Mouse (Mus musculus) limb, embryonic 12.5 days (tissue): ENCODE data around the gene Ddah1. TPM values are rescaled to one million over a fixed set of nuclear protein-coding genes. Genes with fewer than 3 reads are reported as not detected.
A peak's percentile ranks its signal among the peaks of the same experiment; 100 is the strongest.
"Not testable (repeated sequence)": the region's sequence is repeated elsewhere in the genome, so short reads cannot be mapped to it uniquely, and the experiment has no call there.

Experiments used
- ATAC-seq: fragments of 200-750 bp; cut with Nextera tagmentation; 2 replicates; pipeline ENCODE4 v1.8.0; 2017; ENCODE audit warnings: low read depth, moderate TSS enrichment; ENCODE audit not compliant: insufficient number of reproducible peaks, insufficient read depth, low FRiP score, low TSS enrichment
- H3K27ac ChIP-seq: fragments of 300-500 bp; sonication (generic); 2 replicates; pipeline ENCODE4 v1.5.1; 2016; ENCODE audit warnings: mild to moderate bottlenecking, moderate library complexity
- H3K27me3 ChIP-seq: fragments of 300-500 bp; sonication (generic); 2 replicates; pipeline ENCODE4 v1.6.1; 2016; ENCODE audit warnings: mild to moderate bottlenecking, moderate library complexity
- H3K36me3 ChIP-seq: fragments of 300-500 bp; sonication (generic); 2 replicates; pipeline ENCODE4 v1.6.1; 2016; ENCODE audit warnings: mild to moderate bottlenecking, moderate library complexity
- H3K4me1 ChIP-seq: fragments of 300-500 bp; sonication (generic); replicated peaks from 2 replicates; pipeline ENCODE4 v1.6.1; 2016
- H3K4me2 ChIP-seq: fragments of 300-500 bp; sonication (generic); 2 replicates; pipeline ENCODE4 v1.6.1; 2016; ENCODE audit warnings: mild to moderate bottlenecking, moderate library complexity
- H3K4me3 ChIP-seq: fragments of 300-500 bp; sonication (generic); replicated peaks from 2 replicates; pipeline ENCODE4 v1.5.1; 2016; ENCODE audit warnings: mild to moderate bottlenecking
- H3K9ac ChIP-seq: fragments of 300-500 bp; sonication (generic); replicated peaks from 2 replicates; pipeline ENCODE4 v1.6.1; 2016; ENCODE audit warnings: mild to moderate bottlenecking, moderate library complexity
- H3K9me3 ChIP-seq: fragments of 300-500 bp; sonication (generic); 2 replicates; pipeline ENCODE4 v1.6.1; 2016; ENCODE audit warnings: mild to moderate bottlenecking, moderate library complexity
- WGBS: fragments of 180-500 bp; shearing (Covaris S2); methylation state at CpG from one replicate; pipeline ENCODE4 v1.1.7; 2016; 5-methylcytosine and 5-hydroxymethylcytosine counted together
- polyA plus RNA-seq: library from polyadenylated mRNA; unstranded; fragments of >200 nt; fragmentation: Nextera tagmentation; extraction: Ambion mirVana; gene quantifications from 2 replicates; pipeline ENCODE4 v1.2.1, GENCODE M21; 2016

Ddah1 gene
- polyA plus RNA-seq, 1 experiment from 2014 or later = 21.7 TPM

DNA sequence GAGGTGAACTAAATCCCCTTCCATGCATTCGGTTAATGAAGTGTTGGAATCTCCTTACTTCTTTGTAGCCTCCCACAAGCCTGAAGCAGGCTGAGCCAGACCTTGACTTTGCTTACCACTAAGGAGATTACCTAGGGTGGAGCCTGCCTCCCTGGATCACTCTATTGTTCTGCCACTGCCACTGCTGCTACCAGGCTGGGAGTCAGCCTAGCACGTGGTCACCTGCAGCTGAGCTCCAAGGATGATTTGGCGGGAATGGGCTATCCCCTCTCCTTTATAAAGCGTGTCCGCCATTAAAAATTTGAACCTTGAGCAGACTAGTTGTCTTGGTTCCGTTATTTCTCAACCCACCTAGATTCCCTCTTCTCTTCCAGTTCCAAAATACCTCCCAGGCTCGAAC is 155.5 kb downstream of the Ddah1 start:
- not testable (repeated sequence) for H3K4me1 ChIP-seq, H3K4me2 ChIP-seq, H3K36me3 ChIP-seq, H3K4me3 ChIP-seq, ATAC-seq, H3K9ac ChIP-seq, H3K27me3 ChIP-seq, H3K27ac ChIP-seq
- 78% methylated on average over 7 of the region's 7 CpGs for WGBS
- H3K9me3 ChIP-seq = peaks cover 12% of the 10 kb centered on the region; the same call in 1 of the 2 replicates

DNA sequence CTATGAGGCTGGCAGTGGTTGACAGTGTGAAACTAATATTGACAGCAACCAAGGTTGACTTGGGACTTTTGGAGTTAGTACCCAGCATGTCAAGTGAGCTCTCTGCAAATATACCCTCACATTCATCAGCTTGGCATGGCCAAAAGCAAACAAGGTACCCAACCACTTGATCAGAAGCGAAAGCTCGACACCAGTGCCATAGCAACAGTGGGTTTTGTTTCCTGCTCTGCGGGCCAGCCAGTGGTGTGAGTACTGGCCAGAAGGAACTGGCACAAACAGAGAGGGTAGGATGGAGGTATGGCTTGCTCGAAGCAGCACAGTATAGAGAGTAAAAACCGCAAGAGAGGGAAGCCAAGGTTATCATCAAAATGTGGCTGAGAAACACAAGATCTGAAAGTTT is 157.9 kb downstream of the Ddah1 start:
- ATAC-seq = no peak
- WGBS = 92% methylated on average over 5 of the region's 5 CpGs
- H3K27ac ChIP-seq = no peak overlapping the region
- H3K27me3 ChIP-seq = no peaks in the 10 kb centered on the region
- H3K4me3 ChIP-seq = no peak overlapping the region
- no peaks in the 10 kb centered on the region for H3K36me3 ChIP-seq
- peaks cover 14% of the 10 kb centered on the region; the same call in 1 of the 2 replicates for H3K9me3 ChIP-seq
- H3K9ac ChIP-seq = no peak overlapping the region
- H3K4me1 ChIP-seq = no peaks in the 10 kb centered on the region
- H3K4me2 ChIP-seq = no peak overlapping the region

DNA sequence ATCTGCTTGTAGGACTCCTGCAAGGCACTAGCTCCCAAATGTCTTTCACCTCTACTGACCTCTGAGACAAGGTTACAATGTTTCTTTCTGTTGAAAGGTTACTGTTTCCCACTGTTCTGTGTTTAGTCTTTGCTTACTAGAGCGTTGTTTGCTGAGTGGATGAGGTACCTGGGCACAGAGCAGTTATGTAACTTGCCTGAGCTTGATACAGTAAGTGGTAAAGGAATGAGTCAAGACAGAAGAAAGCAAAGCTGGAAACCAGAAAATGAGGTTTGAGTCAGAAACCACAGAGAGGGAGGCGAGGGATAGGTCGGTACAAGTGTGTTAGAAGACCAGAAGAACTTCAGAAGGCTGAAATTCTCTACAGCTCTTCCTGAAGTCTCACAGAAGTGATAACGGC is 158.4 kb downstream of the Ddah1 start:
- Histone ChIP-seq H3K36me3 (no peaks in the 10 kb centered on the region), H3K9ac (no peak overlapping the region), H3K4me1 (no peaks in the 10 kb centered on the region), H3K27ac (no peak overlapping the region), H3K27me3 (no peaks in the 10 kb centered on the region), H3K9me3 (peaks cover 14% of the 10 kb centered on the region; the same call in 1 of the 2 replicates), H3K4me3 (no peak overlapping the region), H3K4me2 (no peak overlapping the region)
- no peak for ATAC-seq
- WGBS = 85% methylated on average over 4 of the region's 4 CpGs

DNA sequence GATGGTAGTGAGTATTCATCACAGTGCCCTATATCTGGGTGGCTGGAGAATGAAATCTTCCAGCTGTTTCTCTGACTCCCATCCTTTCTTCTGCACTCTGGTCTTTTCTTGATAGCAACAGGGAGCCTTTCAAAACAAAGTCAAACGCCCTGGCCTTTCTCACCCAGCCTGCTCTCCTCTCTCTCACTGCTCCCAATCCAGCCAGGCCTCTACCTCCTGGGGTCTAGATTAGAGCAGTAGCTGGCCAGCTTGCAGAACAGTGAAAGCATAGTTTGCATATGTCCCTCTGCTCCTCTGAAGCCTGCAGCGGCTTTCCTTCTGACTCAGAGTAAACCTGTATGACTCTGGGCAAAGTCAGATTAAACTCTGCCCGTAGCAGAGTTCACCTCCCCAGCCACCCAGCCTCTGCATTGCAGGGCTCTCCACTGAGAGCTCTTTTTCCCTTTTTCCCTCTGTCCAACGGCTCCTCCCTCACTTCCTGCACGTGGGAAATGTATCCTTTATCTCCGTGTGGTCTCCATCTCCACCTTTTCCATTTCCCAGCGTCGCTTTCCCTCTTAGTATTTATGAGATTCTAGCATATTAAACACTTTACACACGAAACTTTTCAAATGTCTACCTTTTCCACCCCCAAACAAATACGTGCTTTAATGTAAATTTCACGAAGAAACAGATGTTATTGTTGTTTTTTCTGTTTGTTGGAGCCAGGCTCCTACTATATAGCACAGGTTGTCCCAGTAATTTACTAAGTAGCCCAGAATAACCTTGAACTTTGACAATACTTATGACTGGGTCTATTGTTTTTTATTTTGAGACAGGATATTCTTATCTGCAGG is 163.8 kb downstream of the Ddah1 start, which contains the start of gene Bcl10:
Gene Bcl10 (plus strand): TSS at position 786 of the 836 bp plus-strand sequence.
- Histone ChIP-seq H3K36me3 (peaks cover under 1% of the 10 kb centered on the region; the same call in 1 of the 2 replicates), H3K27ac (peak within 1 kb of the TSS; percentile 91), H3K9ac (no peak within 1 kb of the TSS), H3K4me2 (peak within 1 kb of the TSS; percentile 53), H3K4me1 (peaks cover 11% of the 10 kb centered on the region), H3K27me3 (no peaks in the 10 kb centered on the region), H3K4me3 (peak within 1 kb of the TSS; percentile 90), H3K9me3 (peaks cover 14% of the 10 kb centered on the region; the same call in 1 of the 2 replicates)
- WGBS = 34% methylated on average over 11 of the region's 11 CpGs
- no peak for ATAC-seq

DNA sequence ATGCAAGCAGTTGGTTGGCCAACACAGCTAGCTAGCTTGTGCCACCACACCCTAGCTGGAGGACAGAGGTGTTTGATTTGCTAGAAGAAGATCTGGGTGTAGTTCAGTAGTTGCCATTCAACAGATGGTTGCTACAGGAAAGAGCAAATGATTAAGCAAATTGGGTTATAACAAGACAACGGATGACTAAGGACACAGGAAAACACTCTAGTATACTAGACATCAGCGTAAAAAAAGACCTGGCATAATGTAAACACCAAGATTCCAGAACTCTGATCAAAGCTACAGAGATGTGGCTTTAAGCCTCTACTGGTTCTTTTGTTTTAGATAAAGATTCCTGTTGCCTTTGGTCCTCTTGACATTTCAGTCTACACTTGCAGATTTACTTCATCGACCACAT is 164.5 kb downstream of the Ddah1 start:
- Histone ChIP-seq H3K36me3 (peaks cover 8% of the 10 kb centered on the region; the same call in 1 of the 2 replicates), H3K27ac (peak overlapping the region; percentile 91), H3K4me2 (peak overlapping the region; percentile 53; the same call in 1 of the 2 replicates), H3K27me3 (no peaks in the 10 kb centered on the region), H3K9me3 (peaks cover 11% of the 10 kb centered on the region; the same call in 1 of the 2 replicates), H3K4me1 (peaks cover 11% of the 10 kb centered on the region), H3K4me3 (no peak overlapping the region), H3K9ac (no peak overlapping the region)
- ATAC-seq = no peak
- 67% methylated on average over 3 of the region's 3 CpGs for WGBS

DNA sequence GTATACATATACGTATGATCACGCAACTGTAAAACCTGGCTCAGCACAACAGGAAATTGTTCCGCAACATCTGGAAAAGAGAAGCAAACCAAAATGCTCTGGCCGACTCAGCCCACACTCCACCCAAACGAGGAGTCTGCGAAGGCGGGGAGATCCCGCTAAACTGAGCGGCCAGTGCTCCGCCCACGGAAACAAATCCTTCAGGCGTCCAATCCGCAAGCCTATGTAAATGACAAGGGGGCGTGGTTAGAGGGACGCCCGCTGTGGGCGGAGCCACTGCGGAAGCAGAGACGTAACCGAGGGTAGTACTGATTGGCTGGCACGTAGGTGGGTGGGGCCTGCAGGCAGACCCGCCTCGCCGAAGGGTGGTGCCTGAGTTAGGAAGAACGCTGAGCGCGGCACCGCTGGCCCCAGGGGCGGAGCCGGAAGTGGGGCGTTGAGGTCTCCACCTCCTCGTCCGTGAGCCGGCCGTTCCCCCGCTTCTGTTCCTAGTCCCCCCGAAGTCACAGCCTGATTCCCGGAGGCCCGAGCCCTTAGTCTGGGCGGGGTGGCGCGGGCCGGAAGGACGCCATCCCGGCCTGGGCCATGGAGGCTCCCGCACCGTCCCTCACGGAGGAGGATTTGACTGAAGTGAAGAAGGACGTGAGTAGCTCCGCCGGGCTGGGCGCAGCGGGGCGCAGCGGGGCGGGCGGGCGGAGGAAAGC is 165.6 kb downstream of the Ddah1 start:
- Histone ChIP-seq H3K27ac (peak overlapping the region; percentile 96), H3K27me3 (no peaks in the 10 kb centered on the region), H3K4me1 (peaks cover 11% of the 10 kb centered on the region), H3K9me3 (peaks cover under 1% of the 10 kb centered on the region; the same call in 1 of the 2 replicates), H3K4me2 (peak overlapping the region; percentile 60), H3K4me3 (peak overlapping the region; percentile 90), H3K9ac (peak overlapping the region; percentile 84), H3K36me3 (peaks cover 10% of the 10 kb centered on the region; the same call in 1 of the 2 replicates)
- under 1% methylated on average over 58 of the region's 58 CpGs for WGBS
- ATAC-seq = peak; percentile 99

DNA sequence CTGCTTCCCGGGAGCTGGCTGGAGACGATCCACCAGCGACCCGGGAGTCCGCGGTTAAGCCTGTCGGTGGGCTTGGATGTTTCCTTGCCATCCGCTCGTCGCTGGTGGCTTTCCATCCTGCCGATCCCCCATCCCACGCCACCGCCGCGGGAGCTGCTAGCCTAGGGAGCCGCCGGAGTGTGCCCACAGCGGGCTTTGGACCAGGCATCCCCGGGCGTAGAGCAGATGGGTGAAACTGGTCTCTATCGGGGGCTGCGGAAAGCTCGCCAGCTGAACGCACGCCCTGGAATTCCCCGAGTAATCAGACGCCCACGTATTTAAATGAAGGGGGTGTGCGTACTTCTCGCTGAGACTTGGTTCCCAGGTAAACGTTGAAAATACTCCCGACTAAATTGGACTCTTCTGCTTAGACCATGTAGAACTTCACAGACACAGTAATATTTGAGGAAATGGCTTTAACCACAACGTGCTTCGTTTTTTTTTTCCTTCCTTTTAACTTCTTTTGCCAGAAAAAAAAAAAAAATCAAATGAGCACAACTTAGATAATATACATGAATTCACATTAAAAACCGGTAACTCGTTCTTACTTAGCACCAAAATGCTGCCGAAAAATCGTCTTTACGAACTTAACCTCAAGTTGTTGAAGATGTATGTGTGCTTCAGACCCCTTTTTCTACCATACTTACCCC is 166.3 kb downstream of the Ddah1 start:
- H3K9me3 ChIP-seq = no peaks in the 10 kb centered on the region
- H3K4me3 ChIP-seq = peak overlapping the region; percentile 90
- WGBS = 4% methylated on average over 39 of the region's 39 CpGs
- H3K27me3 ChIP-seq = no peaks in the 10 kb centered on the region
- H3K4me2 ChIP-seq = peak overlapping the region; percentile 60
- H3K36me3 ChIP-seq = peaks cover 10% of the 10 kb centered on the region; the same call in 1 of the 2 replicates
- ATAC-seq = peak; percentile 4; the same call in 1 of the 2 replicates
- H3K27ac ChIP-seq = peak overlapping the region; percentile 96
- peak overlapping the region; percentile 84 for H3K9ac ChIP-seq
- peaks cover 18% of the 10 kb centered on the region for H3K4me1 ChIP-seq

DNA sequence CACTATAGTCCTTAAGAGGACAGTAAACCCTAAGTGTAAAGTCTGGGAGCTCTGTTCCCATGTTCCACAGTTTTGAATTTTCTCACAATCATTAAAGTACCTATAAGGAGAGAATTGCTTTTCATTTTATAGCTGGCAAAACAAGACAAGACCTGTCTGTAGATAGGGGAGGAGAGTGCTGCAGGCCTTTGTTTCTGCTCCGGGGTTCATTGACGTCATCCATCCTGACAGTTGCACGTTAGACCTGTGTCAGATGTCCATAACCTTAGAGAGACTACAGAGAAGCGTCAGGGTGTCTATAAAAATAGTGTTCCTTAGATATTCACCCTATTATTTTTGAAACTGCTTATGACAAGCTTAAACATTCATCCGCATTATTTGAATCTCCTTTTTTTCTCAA is 167.0 kb downstream of the Ddah1 start:
- 72% methylated on average over 5 of the region's 5 CpGs for WGBS
- H3K9ac ChIP-seq = no peak overlapping the region
- no peak for ATAC-seq
- H3K4me3 ChIP-seq = peak overlapping the region; percentile 90
- peaks cover 22% of the 10 kb centered on the region for H3K4me1 ChIP-seq
- no peaks in the 10 kb centered on the region for H3K27me3 ChIP-seq
- H3K36me3 ChIP-seq = peaks cover 12% of the 10 kb centered on the region; the same call in 1 of the 2 replicates
- peak overlapping the region; percentile 60 for H3K4me2 ChIP-seq
- H3K9me3 ChIP-seq = no peaks in the 10 kb centered on the region
- no peak overlapping the region for H3K27ac ChIP-seq

DNA sequence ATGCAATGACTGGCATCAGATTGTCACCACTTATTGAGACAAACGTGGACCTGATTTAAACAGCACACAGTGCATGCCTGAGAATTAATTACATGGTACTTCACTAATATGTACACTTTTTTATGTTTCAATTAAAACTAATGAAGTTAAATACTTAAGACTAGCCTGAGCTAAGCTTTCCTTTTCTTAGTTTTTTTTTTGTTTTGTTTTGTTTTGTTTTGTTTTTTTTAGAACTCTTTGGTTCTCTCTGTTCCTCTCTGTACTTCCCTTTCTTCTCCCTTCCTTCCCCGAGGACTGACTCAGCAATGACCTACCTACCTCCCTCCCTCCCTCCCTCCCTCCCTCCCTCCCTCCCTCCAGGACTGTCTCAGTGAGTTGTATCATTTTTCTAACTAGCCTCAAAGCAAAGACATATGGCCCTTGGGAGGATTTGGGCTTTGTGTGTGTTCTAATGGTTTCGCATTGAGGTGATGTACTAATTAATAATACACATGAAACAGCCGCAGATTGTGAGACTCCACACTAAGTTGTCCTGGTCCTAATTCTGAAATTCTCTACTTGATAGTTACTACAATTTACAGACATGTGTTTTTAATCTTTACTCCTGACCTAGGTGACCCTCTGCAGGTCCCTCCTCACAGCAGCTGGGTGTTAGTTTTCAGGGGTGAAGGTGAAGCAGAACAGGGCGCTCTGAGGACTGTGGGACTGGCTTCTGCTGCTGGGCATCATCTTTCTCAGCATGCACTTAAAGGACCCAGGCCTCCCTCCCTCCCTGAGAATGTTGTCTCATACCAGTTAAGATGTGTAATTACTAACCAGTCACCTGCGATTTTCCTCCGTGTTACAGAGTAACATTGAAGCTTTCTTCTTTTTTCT is 171.3 kb downstream of the Ddah1 start:
- 24% methylated on average over 7 of the region's 7 CpGs for WGBS
- Histone ChIP-seq H3K9ac (no peak overlapping the region), H3K4me2 (no peak overlapping the region), H3K4me3 (no peak overlapping the region), H3K27me3 (no peaks in the 10 kb centered on the region), H3K9me3 (no peaks in the 10 kb centered on the region), H3K27ac (no peak overlapping the region), H3K36me3 (peaks cover 50% of the 10 kb centered on the region), H3K4me1 (peaks cover 22% of the 10 kb centered on the region)
- ATAC-seq = peak; percentile 52; the same call in 1 of the 2 replicates

DNA sequence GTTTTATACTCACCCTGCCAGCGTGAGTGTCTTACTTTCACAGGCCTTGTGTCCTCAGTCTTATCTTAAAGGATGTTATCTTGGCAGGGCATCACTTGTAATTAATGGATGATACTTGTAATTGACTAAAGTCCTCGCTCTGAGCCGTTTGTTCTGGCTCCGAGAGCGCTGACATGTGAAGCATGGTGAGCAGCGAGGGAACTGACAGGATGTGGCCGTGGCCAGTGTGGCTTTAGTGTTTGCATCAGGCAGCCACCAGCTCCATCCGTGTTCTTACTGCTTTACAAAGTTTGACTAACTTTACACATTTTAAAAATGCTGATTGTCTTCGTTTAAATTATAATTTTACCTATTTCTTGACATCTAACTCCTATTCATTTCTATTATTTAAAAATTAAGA is 175.4 kb downstream of the Ddah1 start:
- peaks cover 41% of the 10 kb centered on the region for H3K36me3 ChIP-seq
- peaks cover 16% of the 10 kb centered on the region for H3K4me1 ChIP-seq
- H3K9me3 ChIP-seq = no peaks in the 10 kb centered on the region
- no peak overlapping the region for H3K4me2 ChIP-seq
- no peak overlapping the region for H3K4me3 ChIP-seq
- WGBS = 80% methylated on average over 9 of the region's 9 CpGs
- no peaks in the 10 kb centered on the region for H3K27me3 ChIP-seq
- H3K27ac ChIP-seq = no peak overlapping the region
- no peak overlapping the region for H3K9ac ChIP-seq
- no peak for ATAC-seq
